Mouse (Mus musculus) limb, embryonic 15.5 days (tissue): ENCODE results near the gene Pnp. TPM values are rescaled to one million over a fixed set of nuclear protein-coding genes. Genes with fewer than 3 reads are reported as not detected.
"Not testable (repeated sequence)": the region's sequence is repeated elsewhere in the genome, so short reads cannot be mapped to it uniquely, and the experiment has no call there.

Experiments
- ATAC-seq: fragments of 200-750 bp; cut with Nextera tagmentation; 2 replicates; pipeline ENCODE4 v1.8.0; 2017; ENCODE audit warnings: low read depth, moderate TSS enrichment; ENCODE audit not compliant: insufficient number of reproducible peaks, low FRiP score, low TSS enrichment
- H3K27ac ChIP-seq: fragments of 300-500 bp; sonication (generic); 2 replicates; pipeline ENCODE4 v1.5.1; 2015; ENCODE audit warnings: moderate library complexity, mild to moderate bottlenecking, inconsistent platforms
- H3K27me3 ChIP-seq: fragments of 300-500 bp; sonication (generic); 2 replicates; pipeline ENCODE4 v1.6.1; 2015; ENCODE audit warnings: inconsistent platforms
- H3K36me3 ChIP-seq: fragments of 300-500 bp; sonication (generic); 2 replicates; pipeline ENCODE4 v1.6.1; 2015; ENCODE audit warnings: inconsistent platforms
- H3K4me1 ChIP-seq: fragments of 300-500 bp; sonication (generic); 2 replicates; pipeline ENCODE4 v1.6.1; 2015; ENCODE audit warnings: inconsistent platforms
- H3K4me2 ChIP-seq: fragments of 300-500 bp; sonication (generic); 2 replicates; pipeline ENCODE4 v1.6.1; 2015; ENCODE audit warnings: mild to moderate bottlenecking, inconsistent platforms
- H3K4me3 ChIP-seq: fragments of 300-500 bp; sonication (generic); 2 replicates; pipeline ENCODE4 v1.5.1; 2015; ENCODE audit warnings: mild to moderate bottlenecking, inconsistent platforms
- H3K9ac ChIP-seq: fragments of 300-500 bp; sonication (generic); 2 replicates; pipeline ENCODE4 v1.6.1; 2015; ENCODE audit warnings: inconsistent platforms
- H3K9me3 ChIP-seq: fragments of 300-500 bp; sonication (generic); 2 replicates; pipeline ENCODE4 v1.6.1; 2016; ENCODE audit warnings: inconsistent platforms
- WGBS: fragments of 180-500 bp; shearing (Covaris S2); methylation state at CpG from one replicate; pipeline ENCODE4 v1.1.7; 2015; 5-methylcytosine and 5-hydroxymethylcytosine counted together
- polyA plus RNA-seq: library from polyadenylated mRNA; unstranded; fragments of >200 nt; fragmentation: Nextera tagmentation; extraction: Ambion mirVana; gene quantifications from 2 replicates; pipeline ENCODE4 v1.2.1, GENCODE M21; 2015

The Pnp gene
- polyA plus RNA-seq, 1 experiment from 2014 or later: 54.8 TPM

DNA sequence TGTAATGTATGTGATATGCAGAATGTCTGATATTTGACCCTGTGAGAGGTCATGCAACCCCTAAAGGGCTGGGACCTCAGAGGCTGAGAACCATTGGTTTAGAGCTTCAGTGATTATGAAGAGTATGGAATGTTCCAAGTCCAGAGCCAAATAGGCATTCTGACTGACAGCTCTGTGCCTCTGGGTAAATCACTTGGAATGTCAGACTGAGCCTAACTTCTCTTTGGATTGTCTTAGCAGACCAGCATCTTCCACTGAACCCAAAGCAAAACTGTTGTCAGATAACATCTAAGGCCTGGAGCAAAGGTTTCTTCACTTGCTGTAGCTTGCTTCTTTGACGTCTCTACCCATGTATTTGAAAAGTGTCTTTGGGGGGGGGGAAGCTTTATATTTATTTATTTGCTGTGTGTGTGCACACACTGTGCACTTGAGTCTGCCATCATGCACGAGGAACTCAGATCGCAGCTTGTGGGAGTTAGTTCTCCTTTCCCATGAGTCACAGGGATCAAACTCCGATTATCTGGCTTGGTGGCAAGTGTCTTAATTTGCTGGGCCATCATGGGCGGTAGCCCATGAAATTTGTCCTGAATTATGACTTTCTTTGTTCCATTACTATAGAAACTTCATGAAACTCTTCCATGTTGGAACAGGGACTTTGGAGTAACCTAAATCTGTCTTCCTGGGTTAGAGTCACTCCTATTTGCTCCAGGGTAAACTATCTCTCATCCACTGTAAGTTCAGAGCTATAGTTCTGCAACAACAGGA, 37.5 kb downstream of the Pnp start:
- no peak for ATAC-seq
- no peaks in the 10 kb centered on the region for H3K27me3 ChIP-seq

DNA sequence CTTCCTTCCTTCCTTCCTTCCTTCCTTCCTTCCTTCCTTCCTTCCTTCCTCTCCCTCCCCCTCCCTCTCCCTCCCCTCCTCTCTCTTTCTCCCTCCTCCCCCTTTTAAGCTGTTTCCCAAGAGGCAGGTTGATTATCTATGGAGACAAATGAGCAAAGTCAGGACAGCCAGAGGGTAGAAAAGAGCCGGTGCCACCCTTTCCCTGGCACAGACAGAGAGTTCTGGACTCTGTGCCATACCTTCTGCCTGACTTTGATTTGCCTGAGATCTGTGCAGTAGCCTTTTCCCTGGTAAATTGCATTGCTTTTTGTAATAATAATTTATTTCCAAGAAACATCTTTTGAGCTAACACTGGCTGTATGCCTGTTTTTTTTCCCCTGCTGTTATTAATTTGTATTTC, 38.2 kb downstream of the Pnp start:
- Histone ChIP-seq H3K4me2 (no peak overlapping the region), H3K4me3 (no peak overlapping the region), H3K36me3 (no peaks in the 10 kb centered on the region), H3K27me3 (no peaks in the 10 kb centered on the region), H3K27ac (no peak overlapping the region), H3K4me1 (no peaks in the 10 kb centered on the region), H3K9me3 (no peaks in the 10 kb centered on the region), H3K9ac (no peak overlapping the region)
- WGBS: 27% methylated on average over 1 of the region's 1 CpGs
- no peak for ATAC-seq

More for the DNA sequence above, 37.5 kb downstream of the Pnp start:
- 78% methylated on average over 5 of the region's 5 CpGs for WGBS
- Histone ChIP-seq H3K36me3 (no peaks in the 10 kb centered on the region), H3K4me3 (no peak overlapping the region), H3K4me2 (no peak overlapping the region), H3K27ac (no peak overlapping the region), H3K9me3 (no peaks in the 10 kb centered on the region), H3K4me1 (no peaks in the 10 kb centered on the region), H3K9ac (no peak overlapping the region)

DNA sequence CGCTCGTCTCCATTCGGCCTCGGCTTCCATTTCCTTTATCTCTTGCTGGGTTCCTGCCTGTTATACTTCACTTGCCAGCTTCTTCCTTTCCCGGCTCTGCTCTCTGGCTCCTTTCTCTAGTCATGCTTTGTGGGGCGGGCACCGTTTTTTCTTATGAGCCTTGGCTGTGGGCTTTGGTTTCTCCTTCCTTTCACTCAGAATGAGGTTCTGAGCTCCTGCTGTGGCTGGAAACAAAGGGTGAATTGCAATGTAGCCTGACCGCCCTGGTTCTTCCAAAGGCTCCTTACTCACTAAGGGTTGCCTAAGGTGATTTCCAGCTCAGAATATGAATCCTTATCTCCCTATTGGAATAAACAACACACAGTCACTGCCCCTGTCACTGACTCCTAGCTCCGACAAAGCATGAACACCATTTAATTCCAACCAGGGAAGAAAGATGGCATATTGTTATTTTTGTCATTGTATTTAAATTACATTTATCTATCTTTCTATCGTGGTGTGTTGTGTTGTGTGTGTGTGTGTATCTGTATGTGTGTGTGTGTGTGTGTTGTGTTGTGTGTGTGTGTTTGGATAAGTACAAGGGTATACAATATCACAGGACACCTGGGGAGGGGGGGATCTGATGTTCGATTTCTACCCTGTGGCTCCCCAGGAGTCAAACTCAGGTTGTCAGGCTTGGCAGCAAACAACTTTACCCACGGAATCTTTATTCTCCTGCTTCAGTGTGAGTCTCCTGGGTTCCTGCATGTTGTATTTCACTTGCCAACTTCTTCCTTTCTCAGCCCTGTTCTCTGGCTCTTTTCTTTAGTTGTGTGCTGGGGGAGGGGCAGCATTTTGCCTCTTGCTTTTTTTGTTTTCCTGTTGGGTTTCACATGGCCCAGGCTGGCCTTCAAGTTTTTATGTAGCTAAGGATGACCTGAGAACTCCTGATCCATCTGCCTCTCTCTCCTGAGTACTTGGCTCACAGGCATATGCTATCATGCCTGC, 39.0 kb downstream of the Pnp start:
- no peaks in the 10 kb centered on the region for H3K36me3 ChIP-seq
- no peak overlapping the region for H3K27ac ChIP-seq
- no peak for ATAC-seq
- 43% methylated on average over 12 of the region's 12 CpGs for WGBS
- H3K4me2 ChIP-seq: no peak overlapping the region
- H3K4me3 ChIP-seq: no peak overlapping the region
- no peaks in the 10 kb centered on the region for H3K27me3 ChIP-seq
- no peaks in the 10 kb centered on the region for H3K4me1 ChIP-seq
- H3K9ac ChIP-seq: no peak overlapping the region
- no peaks in the 10 kb centered on the region for H3K9me3 ChIP-seq

DNA sequence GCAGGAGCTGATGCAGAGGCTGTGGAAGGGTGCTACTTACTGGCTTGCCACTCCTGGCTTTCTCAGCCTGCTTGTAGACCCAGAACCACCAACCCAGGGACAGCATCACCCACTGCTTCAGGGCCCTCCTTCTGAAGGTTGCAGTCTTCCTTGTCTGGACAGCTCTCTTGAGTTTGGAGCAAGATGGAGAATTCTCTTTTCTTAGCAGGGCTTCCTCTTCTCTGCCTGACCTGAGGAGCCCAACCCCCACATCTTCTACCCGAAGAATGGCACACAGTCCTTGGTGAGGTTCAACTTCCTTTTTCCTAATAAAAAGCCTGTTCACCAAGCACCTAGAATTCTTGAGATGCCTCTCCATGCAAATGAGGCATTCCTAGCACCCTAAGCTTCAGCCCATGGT, 39.9 kb downstream of the Pnp start:
- Histone ChIP-seq H3K4me3 (no peak overlapping the region), H3K9me3 (no peaks in the 10 kb centered on the region), H3K27ac (no peak overlapping the region), H3K9ac (no peak overlapping the region), H3K36me3 (no peaks in the 10 kb centered on the region), H3K4me1 (no peaks in the 10 kb centered on the region), H3K4me2 (no peak overlapping the region), H3K27me3 (no peaks in the 10 kb centered on the region)
- WGBS: 50% methylated on average over 1 of the region's 1 CpGs
- ATAC-seq: no peak

DNA sequence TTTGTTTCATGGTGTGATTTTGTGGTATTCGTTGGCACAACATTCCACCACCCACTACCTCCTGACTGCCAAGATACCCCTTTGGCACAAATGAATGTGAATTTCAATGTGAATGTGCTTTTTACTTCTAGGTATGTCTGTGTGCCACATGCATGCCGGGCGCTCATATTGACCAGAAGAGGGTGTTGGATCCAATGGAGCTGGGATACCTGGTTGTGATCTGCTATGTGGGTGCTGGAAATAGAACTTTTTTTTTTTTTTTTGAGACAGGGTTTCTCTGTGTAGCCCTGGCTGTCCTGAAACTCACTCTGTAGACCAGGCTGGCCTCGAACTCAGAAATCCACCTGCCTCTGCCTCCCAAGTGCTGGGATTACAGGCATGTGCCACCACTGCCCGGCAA, 42.2 kb downstream of the Pnp start:
- H3K4me3 ChIP-seq, H3K27ac ChIP-seq, ATAC-seq, H3K36me3 ChIP-seq, H3K4me2 ChIP-seq, H3K9me3 ChIP-seq, H3K27me3 ChIP-seq, H3K9ac ChIP-seq, H3K4me1 ChIP-seq: not testable (repeated sequence)
- WGBS: 87% methylated on average over 5 of the region's 5 CpGs

DNA sequence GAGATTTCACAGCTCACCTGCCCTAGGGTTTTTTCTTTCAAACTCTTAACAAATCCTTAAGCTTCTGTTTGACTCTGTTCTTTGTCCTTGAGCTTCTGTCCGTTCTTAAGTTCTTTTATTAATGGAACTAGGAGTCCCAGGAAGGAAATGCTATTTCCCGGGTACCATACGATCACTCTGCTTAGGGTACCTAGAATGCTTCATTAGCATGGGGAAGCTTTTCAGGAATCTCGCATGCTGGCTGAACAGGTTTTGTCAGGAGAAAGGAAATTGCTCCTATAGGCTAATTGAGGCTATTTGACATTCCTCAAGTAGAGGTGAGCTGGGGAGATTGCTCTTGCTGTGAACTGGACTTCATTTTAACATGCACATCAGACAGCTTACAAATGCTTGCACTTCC, 42.8 kb downstream of the Pnp start:
- H3K27ac ChIP-seq: no peak overlapping the region
- no peaks in the 10 kb centered on the region for H3K27me3 ChIP-seq
- no peaks in the 10 kb centered on the region for H3K9me3 ChIP-seq
- ATAC-seq: no peak
- 40% methylated on average over 4 of the region's 4 CpGs for WGBS
- H3K9ac ChIP-seq: no peak overlapping the region
- H3K4me2 ChIP-seq: no peak overlapping the region
- no peak overlapping the region for H3K4me3 ChIP-seq
- H3K36me3 ChIP-seq: no peaks in the 10 kb centered on the region
- no peaks in the 10 kb centered on the region for H3K4me1 ChIP-seq

DNA sequence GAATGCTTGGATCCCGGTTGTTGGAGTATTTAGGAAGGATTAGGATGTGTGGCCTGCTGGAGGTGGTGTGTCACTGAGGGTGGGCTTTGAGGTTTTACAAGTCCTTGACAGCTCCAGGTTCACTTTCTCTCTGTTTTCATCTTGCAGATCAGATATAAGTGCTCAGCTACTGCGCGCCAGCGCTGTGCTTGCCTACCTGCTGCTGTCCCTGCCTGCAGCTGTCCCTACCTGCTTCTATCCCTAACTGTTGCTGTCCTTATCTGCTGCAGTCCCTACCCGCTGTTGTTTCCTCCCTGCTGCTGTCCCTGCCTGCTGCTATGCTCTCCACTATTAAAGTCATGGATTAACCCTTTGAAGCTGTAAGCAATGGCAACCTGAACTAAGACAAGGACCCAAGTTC, 44.1 kb downstream of the Pnp start:
- Histone ChIP-seq H3K9ac (no peak overlapping the region), H3K27me3 (no peaks in the 10 kb centered on the region), H3K36me3 (no peaks in the 10 kb centered on the region), H3K4me3 (no peak overlapping the region), H3K27ac (no peak overlapping the region), H3K4me2 (no peak overlapping the region), H3K4me1 (no peaks in the 10 kb centered on the region), H3K9me3 (no peaks in the 10 kb centered on the region)
- WGBS: 59% methylated on average over 5 of the region's 5 CpGs
- ATAC-seq: no peak

DNA sequence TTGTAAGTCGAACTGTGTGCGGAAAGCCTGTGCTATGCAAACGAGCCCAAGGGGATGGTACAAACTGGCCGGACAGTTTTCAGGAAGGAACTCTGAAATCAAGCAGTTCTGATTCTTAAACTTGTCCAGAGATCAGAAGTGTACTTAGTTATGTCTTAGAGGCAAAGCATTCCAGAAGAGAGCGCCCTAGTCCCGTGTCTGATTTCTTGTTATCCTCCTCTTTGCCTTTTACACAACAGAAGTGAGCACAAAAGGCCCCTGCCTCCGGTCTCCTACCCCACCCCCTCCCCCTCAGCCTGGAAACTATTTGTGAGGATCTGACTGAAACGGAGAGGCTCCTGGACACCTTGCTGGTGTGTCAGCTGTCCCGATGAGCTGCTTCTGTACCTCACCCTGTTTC, 45.8 kb downstream of the Pnp start:
- no peaks in the 10 kb centered on the region for H3K27me3 ChIP-seq
- no peak overlapping the region for H3K4me3 ChIP-seq
- no peak overlapping the region for H3K4me2 ChIP-seq
- no peak overlapping the region for H3K9ac ChIP-seq
- WGBS: 23% methylated on average over 9 of the region's 9 CpGs
- no peaks in the 10 kb centered on the region for H3K4me1 ChIP-seq
- ATAC-seq: no peak
- H3K36me3 ChIP-seq: no peaks in the 10 kb centered on the region
- no peak overlapping the region for H3K27ac ChIP-seq
- no peaks in the 10 kb centered on the region for H3K9me3 ChIP-seq

DNA sequence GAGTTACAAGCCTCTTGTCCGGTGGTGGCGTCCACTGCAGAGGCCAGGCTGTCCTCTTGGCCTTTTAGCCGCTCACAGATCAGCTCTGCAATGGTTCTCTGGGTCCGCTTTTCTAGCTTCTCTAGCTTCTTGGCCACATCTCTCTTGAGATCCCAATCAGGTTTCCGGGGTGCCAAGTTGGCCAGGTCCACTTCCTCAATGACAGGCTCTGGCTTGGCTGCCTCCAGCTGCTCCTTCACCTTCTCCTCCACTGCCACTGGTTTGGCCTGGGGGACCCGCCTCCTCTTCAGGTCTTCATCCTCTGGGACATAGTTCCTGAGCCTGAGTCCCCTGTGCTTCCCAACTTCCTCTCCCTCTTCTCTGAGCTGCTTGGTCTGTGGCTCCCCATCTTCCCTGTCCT, 47.6 kb downstream of the Pnp start:
- not testable (repeated sequence) for H3K4me1 ChIP-seq, H3K27ac ChIP-seq, H3K36me3 ChIP-seq, H3K9me3 ChIP-seq, ATAC-seq, H3K4me3 ChIP-seq, H3K9ac ChIP-seq, H3K27me3 ChIP-seq, H3K4me2 ChIP-seq
- WGBS: 93% methylated on average over 6 of the region's 6 CpGs

DNA sequence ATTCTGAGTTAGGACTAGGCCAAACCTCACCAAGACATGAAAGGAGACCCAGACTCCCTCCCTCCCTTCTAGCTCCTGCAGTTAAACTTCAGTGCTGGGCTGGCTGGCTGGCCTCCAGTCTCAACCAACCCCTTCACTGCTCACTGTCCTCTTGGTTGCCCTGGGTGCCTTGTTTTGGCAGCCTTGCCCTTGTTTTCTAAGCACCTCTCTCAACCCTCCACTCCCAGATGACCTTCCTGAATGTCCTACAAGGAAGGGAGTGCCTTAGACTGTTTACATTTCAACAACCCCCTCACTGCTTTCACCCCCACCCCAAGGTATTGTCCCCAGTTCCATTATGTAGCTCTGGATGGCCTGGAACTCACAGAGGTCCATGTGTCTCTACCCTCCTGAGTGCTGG, 48.7 kb downstream of the Pnp start:
- no peaks in the 10 kb centered on the region for H3K27me3 ChIP-seq
- H3K9me3 ChIP-seq: no peaks in the 10 kb centered on the region
- H3K4me3 ChIP-seq: no peak overlapping the region
- no peak overlapping the region for H3K4me2 ChIP-seq
- no peak overlapping the region for H3K27ac ChIP-seq
- no peaks in the 10 kb centered on the region for H3K4me1 ChIP-seq
- H3K9ac ChIP-seq: no peak overlapping the region
- no peak for ATAC-seq
- no peaks in the 10 kb centered on the region for H3K36me3 ChIP-seq

DNA sequence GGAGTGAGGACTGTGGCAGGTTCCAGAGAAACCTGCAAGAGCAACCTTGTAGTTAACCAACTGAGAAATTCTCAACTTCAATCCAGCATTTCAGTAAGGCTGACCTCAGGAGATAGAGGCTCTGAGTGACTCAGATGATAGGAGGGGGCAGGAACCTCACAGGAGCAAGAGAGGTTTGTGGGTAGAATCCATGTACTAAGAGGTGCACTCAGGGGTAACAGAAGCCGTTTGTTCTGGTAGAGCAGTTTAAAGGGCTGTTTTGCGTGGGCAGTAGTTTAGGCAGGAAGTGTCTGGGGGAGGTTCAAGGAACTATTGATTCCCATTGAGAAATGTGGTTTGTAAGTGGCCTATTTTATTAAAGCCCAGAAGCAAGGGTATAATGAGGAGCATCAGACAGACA, 50.3 kb downstream of the Pnp start:
- ATAC-seq: no peak

DNA sequence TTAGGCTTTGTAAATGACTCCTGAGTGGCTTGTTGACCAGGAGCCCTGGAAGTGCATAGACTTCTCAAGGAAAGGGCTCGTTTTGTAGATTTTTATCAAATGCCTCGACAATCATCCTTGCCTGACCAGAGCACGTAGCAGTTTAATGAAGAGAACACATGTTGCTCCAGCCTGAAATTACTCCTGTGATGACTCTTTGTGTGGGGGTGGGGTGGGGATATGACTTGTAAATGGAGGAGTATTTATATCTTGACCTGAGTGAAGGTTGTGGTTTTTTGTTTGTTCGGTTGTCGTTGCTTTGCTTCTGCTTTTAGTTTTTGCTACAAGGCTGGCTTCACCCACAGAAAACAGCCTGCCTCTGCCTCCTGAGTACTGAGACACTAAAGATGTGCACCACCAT, 51.0 kb downstream of the Pnp start:
- 74% methylated on average over 5 of the region's 5 CpGs for WGBS

More for the DNA sequence above, 50.3 kb downstream of the Pnp start:
- Histone ChIP-seq H3K9me3 (no peaks in the 10 kb centered on the region), H3K36me3 (no peaks in the 10 kb centered on the region), H3K4me1 (no peaks in the 10 kb centered on the region), H3K4me2 (no peak overlapping the region), H3K27ac (no peak overlapping the region), H3K9ac (no peak overlapping the region), H3K27me3 (no peaks in the 10 kb centered on the region), H3K4me3 (no peak overlapping the region)
- 18% methylated on average over 2 of the region's 2 CpGs for WGBS

More for the DNA sequence above, 51.0 kb downstream of the Pnp start:
- H3K36me3 ChIP-seq: no peaks in the 10 kb centered on the region
- H3K9ac ChIP-seq: no peak overlapping the region
- no peak overlapping the region for H3K4me3 ChIP-seq
- H3K27me3 ChIP-seq: no peaks in the 10 kb centered on the region
- no peaks in the 10 kb centered on the region for H3K9me3 ChIP-seq
- no peaks in the 10 kb centered on the region for H3K4me1 ChIP-seq
- H3K27ac ChIP-seq: no peak overlapping the region
- no peak for ATAC-seq
- no peak overlapping the region for H3K4me2 ChIP-seq
